Mouse (Mus musculus) CH12.LX (cell line): ENCODE measurements around the gene Fam83f. TPM values are rescaled to one million over a fixed set of nuclear protein-coding genes. Genes with fewer than 3 reads are reported as not detected.

Source experiments
- DNase-seq: peaks from one replicate; pipeline ENCODE4 v3.0.0-alpha.2; 2013; ENCODE audit errors: extremely low read depth
- H3K27ac ChIP-seq: 2 replicates; pipeline ENCODE4 v1.5.1; 2012; ENCODE audit warnings: low read depth, mild to moderate bottlenecking, control low read depth, moderate library complexity; ENCODE audit not compliant: insufficient read depth
- H3K27me3 ChIP-seq: replicated peaks from 2 replicates; pipeline ENCODE3; 2012; ENCODE audit warnings: inconsistent platforms
- H3K36me3 ChIP-seq, 2 experiments: replicated peaks in 1 of 2; 2 replicates each; pipeline versions ENCODE3 to v1.6.1; 2012; ENCODE audit warnings: inconsistent platforms in 1 of 2, low read length in 1 of 2, mild to moderate bottlenecking in 1 of 2, mixed read lengths in 1 of 2, moderate library complexity in 1 of 2; ENCODE audit not compliant: control insufficient read depth in 1 of 2, insufficient read depth in 1 of 2
- H3K4me1 ChIP-seq, 2 experiments: 2 replicates each; pipeline ENCODE4 v1.6.1; 2012; ENCODE audit warnings: inconsistent platforms in 1 of 2, moderate library complexity in 1 of 2; ENCODE audit not compliant: insufficient read depth in 2 of 2, control insufficient read depth in 1 of 2
- H3K4me2 ChIP-seq: 2 replicates; pipeline ENCODE4 v1.6.1; 2012; ENCODE audit warnings: low read depth, mild to moderate bottlenecking, control low read depth; ENCODE audit not compliant: poor library complexity, insufficient read depth, severe bottlenecking
- H3K4me3 ChIP-seq, 3 experiments: fragments of 150-350 bp in 1 of 3; sonication (generic) in 1 of 3; replicated peaks in 1 of 3; 2 replicates each; pipeline versions ENCODE3 to v1.5.1; 2011 to 2012; ENCODE audit warnings: low read depth in 2 of 3, low read length in 2 of 3, mild to moderate bottlenecking in 2 of 3, moderate library complexity in 2 of 3, control low read depth in 1 of 3, improper control_type of control experiment in 1 of 3, inconsistent platforms in 1 of 3, mixed read lengths in 1 of 3; ENCODE audit not compliant: poor library complexity in 1 of 3
- H3K79me2 ChIP-seq: replicated peaks from 2 replicates; pipeline ENCODE4 v1.6.1; 2012; ENCODE audit warnings: mild to moderate bottlenecking, moderate library complexity; ENCODE audit not compliant: control insufficient read depth, poor library complexity, insufficient read depth, severe bottlenecking; ENCODE audit errors: extremely low read depth
- H3K9ac ChIP-seq: 2 replicates; pipeline ENCODE4 v1.6.1; 2012; ENCODE audit warnings: low read depth, mild to moderate bottlenecking, control low read depth, moderate library complexity; ENCODE audit not compliant: insufficient read depth
- H3K9me3 ChIP-seq: replicated peaks from 2 replicates; pipeline ENCODE3; 2012; ENCODE audit warnings: low read length, inconsistent platforms, mixed read lengths
- BHLHE40 ChIP-seq: IDR thresholded peaks from 2 replicates; pipeline ENCODE4 v1.6.1; 2011; ENCODE audit warnings: mild to moderate bottlenecking, low read depth, low read length, improper control_type of control experiment
- CHD1 ChIP-seq: IDR thresholded peaks from 2 replicates; pipeline ENCODE4 v1.6.1; 2012; ENCODE audit warnings: low read depth, low read length, improper control_type of control experiment, inconsistent platforms
- E2F4 ChIP-seq: IDR thresholded peaks from 2 replicates; pipeline ENCODE4 v1.6.1; 2011; ENCODE audit warnings: low read depth, low read length, improper control_type of control experiment; ENCODE audit not compliant: insufficient replicate concordance
- ELF1 ChIP-seq: IDR thresholded peaks from 2 replicates; pipeline ENCODE4 v1.6.1; 2014; ENCODE audit warnings: low read depth, mild to moderate bottlenecking, inconsistent platforms, low read length, improper control_type of control experiment
- EP300 ChIP-seq: IDR thresholded peaks from 2 replicates; pipeline ENCODE4 v1.6.1; 2011; ENCODE audit warnings: low read length, improper control_type of control experiment
- ETS1 ChIP-seq: conservative IDR thresholded peaks from 2 replicates; pipeline ENCODE4 v1.6.1; 2012; ENCODE audit warnings: low read depth, mild to moderate bottlenecking, inconsistent platforms, low read length, improper control_type of control experiment, moderate library complexity
- HCFC1 ChIP-seq: IDR thresholded peaks from 2 replicates; pipeline ENCODE4 v1.6.1; 2012; ENCODE audit warnings: low read depth, mild to moderate bottlenecking, inconsistent platforms, low read length, improper control_type of control experiment
- IRF4 ChIP-seq: IDR thresholded peaks from 2 replicates; pipeline ENCODE4 v1.6.1; 2014; ENCODE audit warnings: low read depth, mild to moderate bottlenecking, inconsistent platforms, low read length, improper control_type of control experiment
- JUN ChIP-seq: IDR thresholded peaks from 2 replicates; pipeline ENCODE4 v1.6.1; 2011; ENCODE audit warnings: low read depth, mild to moderate bottlenecking, low read length, improper control_type of control experiment, moderate library complexity; ENCODE audit not compliant: insufficient read depth
- JUND ChIP-seq: conservative IDR thresholded peaks from 2 replicates; pipeline ENCODE4 v1.6.1; 2011; ENCODE audit warnings: low read depth, low read length, improper control_type of control experiment
- MAFK ChIP-seq: IDR thresholded peaks from 2 replicates; pipeline ENCODE4 v1.6.1; 2011; ENCODE audit warnings: low read length, improper control_type of control experiment; ENCODE audit not compliant: insufficient replicate concordance
- MEF2A ChIP-seq: IDR thresholded peaks from 2 replicates; pipeline ENCODE4 v1.6.1; 2014; ENCODE audit warnings: low read depth, mild to moderate bottlenecking, inconsistent platforms, low read length, improper control_type of control experiment, borderline replicate concordance
- MYC ChIP-seq: IDR thresholded peaks from 2 replicates; pipeline ENCODE4 v1.6.1; 2011; ENCODE audit warnings: low read depth, mild to moderate bottlenecking, improper control_type of control experiment, low read length
- NELFE ChIP-seq: IDR thresholded peaks from 2 replicates; pipeline ENCODE4 v1.6.1; 2011; ENCODE audit warnings: low read depth, low read length, improper control_type of control experiment
- RCOR1 ChIP-seq: conservative IDR thresholded peaks from 2 replicates; pipeline ENCODE4 v1.6.1; 2012; ENCODE audit warnings: low read depth, mild to moderate bottlenecking, inconsistent platforms, low read length, improper control_type of control experiment
- TBP ChIP-seq: conservative IDR thresholded peaks from 2 replicates; pipeline ENCODE4 v1.6.1; 2011; ENCODE audit warnings: low read depth, low read length, improper control_type of control experiment
- TCF12 ChIP-seq: IDR thresholded peaks from 2 replicates; pipeline ENCODE4 v1.6.1; 2014; ENCODE audit warnings: low read depth, mild to moderate bottlenecking, inconsistent platforms, low read length, improper control_type of control experiment
- ZNF384 ChIP-seq: IDR thresholded peaks from 2 replicates; pipeline ENCODE4 v1.6.1; 2012; ENCODE audit warnings: low read depth, low read length, improper control_type of control experiment, inconsistent platforms
- dilution Hi-C: fragments of 300-500 bp; cut with MboI; formaldehyde crosslinking; loops from 2 replicates; pipeline ENCODE4 v1.14.3; 2020; ENCODE audit warnings: low sequenced_read_pairs; ENCODE audit not compliant: extremely low pct_unique_long_range_greater_than_20kb, extremely low pct_ligation_motif_present
- in situ Hi-C: fragments of 300-500 bp; cut with MboI; formaldehyde crosslinking; loops from 3 replicates; pipeline ENCODE4 v1.14.3; 2019; ENCODE audit warnings: low sequenced_read_pairs, low pct_ligation_motif_present, low pct_unique_long_range_greater_than_20kb, mixed read lengths
- polyA plus RNA-seq: library from polyadenylated mRNA; unstranded; fragments of >175 nt; gene quantifications from 2 replicates; pipeline ENCODE4 v1.2.1, GENCODE M21; 2012; ENCODE audit warnings: low read depth; ENCODE audit not compliant: insufficient read length
- total RNA-seq, 2 experiments: library from RNA; depleted of rRNA; stranded (reverse); fragments of 300-350 nt in 1 of 2; fragments of >200 nt in 1 of 2; gene quantifications; 2 replicates each; pipeline ENCODE4 v1.2.3; 2012 to 2014

Gene Fam83f
- total and polyA plus RNA-seq, 3 experiments, result 0.08 to 0.27 (median 0.20) TPM

GRCm38 (mm10) chr15:80636757-80637372 is 34.8 kb upstream of the Fam83f start:
- TF ChIP-seq TBP (no peak), ZNF384 (no peak)
- Histone ChIP-seq H3K27me3 (no peaks in the 10 kb centered on the region), H3K9ac (no peak overlapping the region), H3K4me3 (no peak overlapping the region), H3K9me3 (peaks cover 5% of the 10 kb centered on the region), H3K79me2 (no peaks in the 10 kb centered on the region), H3K4me1 (peaks cover 15 to 57% of the 10 kb centered on the region in 2 experiments), H3K36me3 (peaks cover 0 to 20% of the 10 kb centered on the region in 2 experiments), H3K27ac (no peak overlapping the region), H3K4me2 (no peak overlapping the region)
- no peak for DNase-seq
- dilution Hi-C loops, result no loop called here
- in situ Hi-C loops, result loop anchor here (5.0 to 25.0 kb wide), 3 partner anchors 45 to 372 kb away; partner anchors contain the start of gene Rps19bp1

GRCm38 (mm10) chr15:80639071-80639702 is 32.5 kb upstream of the Fam83f start:
- Histone ChIP-seq H3K36me3 (peaks cover 0 to 28% of the 10 kb centered on the region in 2 experiments), H3K4me3 (no peak overlapping the region), H3K4me2 (peak overlapping the region; percentile 71; the same call in 1 of the 2 replicates), H3K9me3 (peaks cover 5% of the 10 kb centered on the region), H3K27me3 (no peaks in the 10 kb centered on the region), H3K9ac (no peak overlapping the region), H3K79me2 (no peaks in the 10 kb centered on the region), H3K27ac (no peak overlapping the region), H3K4me1 (peaks cover 12 to 35% of the 10 kb centered on the region in 2 experiments)
- dilution Hi-C loops (no loop called here), in situ Hi-C loops (loop anchor here (5.0 to 25.0 kb wide), 3 partner anchors 43 to 374 kb away; partner anchors contain the start of gene Rps19bp1)
- TF ChIP-seq ELF1 (peak; percentile 33; the same call in 1 of the 2 replicates), EP300 (peak; percentile 76), E2F4 (no peak), MAFK (peak; percentile 18; the same call in 1 of the 2 replicates), ETS1 (peak; percentile 79), JUND (no peak; the same call in 1 of the 2 replicates), RCOR1 (no peak), JUN (peak; percentile 45), HCFC1 (no peak), NELFE (no peak), BHLHE40 (peak; percentile 50; the same call in 1 of the 2 replicates), IRF4 (peak; percentile 80), TCF12 (no peak; the same call in 1 of the 2 replicates), CHD1 (no peak), MEF2A (peak; percentile 67; the same call in 1 of the 2 replicates), MYC (peak; percentile 37; the same call in 1 of the 2 replicates)
- peak; percentile 70 for DNase-seq
